Mouse (Mus musculus) ZHBTc4 (cell line): Measurements from ENCODE around the gene Ier2.
"Not testable (repeated sequence)": the region's sequence is repeated elsewhere in the genome, so short reads cannot be mapped to it uniquely, and the experiment has no call there.

Experiments
- DNase-seq: peaks from one replicate; pipeline ENCODE4 v3.0.0-alpha.2; 2011; ENCODE audit warnings: low read depth, low spot score

Ier2 gene

GRCm38 (mm10) chr8:84698288-84698687 is 35.6 kb upstream of the Ier2 start:
- no peak for DNase-seq

GRCm38 (mm10) chr8:84697166-84698130 is 34.8 kb upstream of the Ier2 start:
- DNase-seq, result peak; percentile 75

- DNase-seq, result no peak
These were observed 32.5 kb upstream of the Ier2 start for GRCm38 (mm10) chr8:84695140-84695539.

GRCm38 (mm10) chr8:84693332-84693731 is 30.7 kb upstream of the Ier2 start:
- no peak for DNase-seq

GRCm38 (mm10) chr8:84689091-84689915 is 26.7 kb upstream of the Ier2 start:
- DNase-seq, result peak; percentile 95

GRCm38 (mm10) chr8:84687705-84688100 is 25.1 kb upstream of the Ier2 start, which contains the start of gene Nacc1:
Gene Nacc1 (minus strand): TSS chr8:84687862.
- peak; percentile 96 for DNase-seq

- peak; percentile 81 for DNase-seq
These were observed 24.5 kb upstream of the Ier2 start for GRCm38 (mm10) chr8:84687003-84687704.

- peak; percentile 76 for DNase-seq
These were observed 23.7 kb upstream of the Ier2 start, which contains the start of gene Trmt1 for GRCm38 (mm10) chr8:84686191-84687002. Gene Trmt1 (plus strand): TSS chr8:84686307.

GRCm38 (mm10) chr8:84684537-84684936 is 21.9 kb upstream of the Ier2 start:
- no peak for DNase-seq

GRCm38 (mm10) chr8:84682257-84682656 is 19.6 kb upstream of the Ier2 start:
- no peak for DNase-seq

- peak; percentile 71 for DNase-seq
These were observed 18.8 kb upstream of the Ier2 start for GRCm38 (mm10) chr8:84681476-84681875.

GRCm38 (mm10) chr8:84677305-84677704 is 14.7 kb upstream of the Ier2 start:
- DNase-seq, result no peak

GRCm38 (mm10) chr8:84670295-84671006 is 7.8 kb upstream of the Ier2 start:
- DNase-seq, result not testable (repeated sequence)

- no peak for DNase-seq
These were observed 6.3 kb upstream of the Ier2 start for GRCm38 (mm10) chr8:84668731-84669485.

- DNase-seq, result no peak
These were observed 5.4 kb upstream of the Ier2 start for GRCm38 (mm10) chr8:84668081-84668480.

GRCm38 (mm10) chr8:84665385-84665893 is 2.8 kb upstream of the Ier2 start:
- DNase-seq, result no peak

GRCm38 (mm10) chr8:84664566-84665384 is 2.1 kb upstream of the Ier2 start:
- peak; percentile 72 for DNase-seq
